Mouse (Mus musculus) neutrophil, adult 5-6 weeks (primary cell): ENCODE results near the gene Gm14085. TPM values are rescaled to one million over a fixed set of nuclear protein-coding genes. Genes with fewer than 3 reads are reported as not detected.
A peak's percentile ranks its signal among the peaks of the same experiment; 100 is the strongest.
"Not testable (repeated sequence)": the region's sequence is repeated elsewhere in the genome, so short reads cannot be mapped to it uniquely, and the experiment has no call there.

ENCODE experiments used
- ATAC-seq: fragments of 151-379, 151-347 bp; 2 replicates; pipeline ENCODE4 v1.8.0; 2017; ENCODE audit warnings: mild to moderate bottlenecking, moderate TSS enrichment; ENCODE audit not compliant: insufficient number of reproducible peaks, poor library complexity, low FRiP score, severe bottlenecking; ENCODE audit errors: extremely low read depth
- total RNA-seq: library from RNA; stranded (forward); fragments of 200-1000 nt; gene quantifications from 2 replicates; pipeline ENCODE4 v1.2.3, GENCODE M21; 2017

Gene Gm14085
- total RNA-seq = 15.0 and 15.1 TPM in 2 replicates

DNA sequence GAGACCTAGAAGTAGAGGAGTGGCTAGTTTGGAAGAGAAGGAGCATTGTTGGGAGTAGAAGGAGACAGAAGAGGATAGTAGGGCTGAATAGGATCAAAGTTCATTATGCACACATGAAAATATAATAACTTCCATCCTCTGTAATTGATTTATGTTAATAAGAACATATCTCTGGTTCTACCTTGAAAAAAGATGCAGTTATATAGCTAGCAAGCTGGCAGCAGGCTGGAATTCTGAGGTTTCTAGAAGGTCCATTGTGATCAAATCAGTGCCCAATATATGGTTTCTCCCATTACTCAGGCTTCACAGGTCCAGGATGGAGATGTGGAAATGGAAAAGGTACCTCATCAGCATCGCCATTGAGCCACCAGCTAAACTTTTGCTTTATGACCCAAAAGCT is at the start of gene Gm14085:
Gene Gm14085, plus strand, starts transcription at position 301 of the 400 bp plus-strand sequence.
- no peak for ATAC-seq

- not testable (repeated sequence) for ATAC-seq
These were observed 45.8 kb upstream of the Gm14085 start for GRCm38 (mm10) chr2:122438706-122439482.

DNA sequence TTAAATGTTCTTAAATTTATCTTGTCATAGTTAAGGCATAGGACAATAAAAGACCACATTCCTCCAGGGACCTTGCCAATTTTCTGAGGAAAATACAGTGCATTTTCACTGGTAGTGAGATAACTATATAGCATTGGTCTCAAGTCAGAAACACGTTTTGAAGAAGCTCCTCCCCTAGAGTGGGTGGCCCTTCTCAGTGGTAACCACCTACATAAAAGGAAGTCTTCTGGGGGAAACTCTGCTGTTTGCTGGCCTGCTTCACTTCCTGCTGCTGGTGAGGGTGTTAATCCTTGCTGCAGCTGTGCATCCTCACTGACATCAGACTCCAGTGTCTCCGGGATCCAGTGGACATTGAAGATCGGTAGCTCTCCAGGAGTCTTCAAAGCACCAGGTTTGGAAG is 44.2 kb upstream of the Gm14085 start:
- peak; percentile 97 for ATAC-seq

GRCm38 (mm10) chr2:122441000-122441933 is 43.5 kb upstream of the Gm14085 start:
- ATAC-seq = no peak

- no peak for ATAC-seq
These were observed 34.4 kb upstream of the Gm14085 start for GRCm38 (mm10) chr2:122450351-122450750.

DNA sequence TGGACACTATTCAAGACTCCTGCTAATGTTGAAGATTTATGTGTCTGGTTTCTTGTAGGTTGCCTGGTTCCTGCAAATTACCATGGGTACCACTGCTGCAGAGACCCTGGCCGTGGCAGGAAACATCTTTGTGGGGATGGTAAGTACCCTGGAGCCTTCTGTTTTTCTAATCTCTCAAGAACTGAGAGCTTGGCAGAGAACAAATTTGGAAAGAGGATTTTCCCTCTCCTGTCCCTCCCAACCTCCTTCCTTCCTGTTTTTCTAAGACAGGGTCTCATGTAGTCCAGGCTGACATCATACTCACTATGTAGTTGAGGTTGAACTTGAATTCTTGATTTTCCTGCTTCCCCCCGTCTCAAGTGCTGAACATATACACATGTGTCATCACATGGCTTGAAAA is 32.3 kb upstream of the Gm14085 start:
- no peak for ATAC-seq

DNA sequence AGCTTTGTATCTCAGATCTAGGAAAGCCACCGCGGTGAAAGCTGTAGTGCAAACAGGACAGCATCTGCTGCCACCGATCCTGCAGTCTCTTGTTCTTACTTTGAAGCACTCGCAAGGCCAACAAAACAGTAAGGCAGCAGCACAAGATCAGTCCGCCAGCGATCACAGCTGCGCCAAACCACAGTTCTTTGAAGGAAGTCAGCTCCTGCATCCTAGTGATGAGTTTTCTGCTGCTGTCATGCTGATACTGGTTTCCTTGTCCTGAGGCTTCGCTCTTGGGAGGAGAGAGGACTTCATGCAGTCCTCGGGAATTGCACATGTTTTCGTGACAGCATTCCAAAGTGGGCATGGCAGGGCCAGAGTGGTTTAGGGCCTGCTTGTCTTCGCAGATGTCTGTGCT is 17.8 kb upstream of the Gm14085 start:
- ATAC-seq = no peak

GRCm38 (mm10) chr2:122467351-122468013 is 17.3 kb upstream of the Gm14085 start:
- ATAC-seq = peak; percentile 96

DNA sequence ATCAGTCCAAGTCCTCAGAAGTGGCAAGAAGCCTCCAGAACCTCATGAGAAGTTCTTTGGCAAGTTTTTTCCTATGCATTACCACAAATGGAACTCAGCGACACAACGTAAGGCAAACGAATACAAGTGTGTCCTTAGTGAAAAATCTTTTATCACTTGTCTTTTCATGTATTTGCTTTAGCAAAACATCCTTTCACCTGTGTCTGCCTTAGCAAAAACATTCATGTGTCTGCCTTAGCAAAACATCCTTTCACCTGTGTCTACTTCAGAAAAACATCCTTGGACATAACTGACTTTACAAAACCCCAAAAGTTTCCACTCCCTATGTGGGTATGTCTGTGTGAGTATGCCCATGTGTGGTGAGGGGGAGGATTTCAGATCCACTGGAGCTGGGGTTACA is 15.5 kb upstream of the Gm14085 start:
- no peak for ATAC-seq

DNA sequence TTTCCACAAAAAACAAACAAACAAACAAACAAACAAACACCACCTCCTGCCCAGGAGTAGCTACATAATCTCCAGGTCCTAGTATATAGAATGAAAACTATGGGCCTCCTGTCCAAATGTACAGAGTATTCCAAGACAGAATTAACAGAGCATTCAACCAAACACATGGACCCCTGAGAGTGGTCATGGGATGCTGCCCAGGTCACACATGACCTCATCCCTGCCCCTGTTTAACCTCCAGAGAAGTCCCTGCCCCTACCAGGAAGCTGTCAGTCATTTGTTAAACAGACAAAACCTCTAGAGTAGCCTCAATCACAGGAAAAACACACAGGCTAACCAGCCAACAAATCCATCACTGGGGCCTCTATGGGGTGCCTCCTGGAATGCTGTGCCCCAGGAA is 8.2 kb upstream of the Gm14085 start:
- no peak for ATAC-seq

DNA sequence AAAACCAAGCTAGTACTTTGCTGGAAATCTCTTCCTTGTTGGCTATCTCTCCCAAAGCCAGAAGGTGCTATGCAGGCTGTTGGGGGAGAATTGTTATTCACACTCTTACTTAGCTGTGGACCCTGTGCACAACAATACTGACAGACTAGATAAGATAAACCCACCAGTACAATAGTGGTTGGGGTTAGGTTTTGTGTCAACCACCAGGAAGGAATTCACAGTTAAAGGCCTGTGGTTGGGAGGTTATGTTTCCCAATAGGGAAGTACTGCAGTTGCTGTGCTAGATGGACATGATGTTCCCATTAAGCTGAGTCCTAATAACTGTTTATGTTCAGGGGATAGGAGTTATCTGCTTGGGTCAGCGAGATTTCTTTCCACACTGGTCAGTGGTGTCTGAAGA is 954 bp upstream of the Gm14085 start:
- not testable (repeated sequence) for ATAC-seq

GRCm38 (mm10) chr2:122485654-122486053 is 913 bp downstream of the Gm14085 start:
- peak; percentile 79 for ATAC-seq

- ATAC-seq = not testable (repeated sequence)
These were observed 1.4 kb downstream of the Gm14085 start for GRCm38 (mm10) chr2:122486122-122486521.

GRCm38 (mm10) chr2:122486674-122487073 is 1.9 kb downstream of the Gm14085 start:
- no peak for ATAC-seq

DNA sequence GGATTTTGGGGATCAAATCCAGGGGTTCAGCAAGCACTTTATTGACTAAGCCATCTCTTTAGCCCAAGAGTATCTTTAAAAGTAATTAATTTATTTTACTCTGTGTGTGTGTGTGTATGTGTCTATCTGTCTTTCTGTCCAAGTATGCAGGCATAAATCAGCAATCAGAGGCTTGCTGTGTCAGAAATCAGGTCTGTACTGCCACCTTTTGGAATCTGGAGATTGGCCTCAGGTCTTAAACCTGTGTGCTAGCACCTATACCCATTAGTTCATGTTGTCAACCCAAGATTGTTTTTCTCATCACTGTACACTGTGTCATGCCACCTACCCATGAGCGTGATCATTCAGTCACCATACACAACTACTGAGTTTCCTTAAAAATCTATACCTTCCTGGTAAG is 45.0 kb downstream of the Gm14085 start:
- not testable (repeated sequence) for ATAC-seq

- no peak for ATAC-seq
These were observed 46.5 kb downstream of the Gm14085 start for GRCm38 (mm10) chr2:122531290-122531689.

GRCm38 (mm10) chr2:122531726-122532125 is 47.0 kb downstream of the Gm14085 start:
- no peak for ATAC-seq

GRCm38 (mm10) chr2:122532136-122532801 is 47.5 kb downstream of the Gm14085 start:
- ATAC-seq = no peak

GRCm38 (mm10) chr2:122532802-122533186 is 48.1 kb downstream of the Gm14085 start:
- no peak for ATAC-seq
